Mouse (Mus musculus): ENCODE results near the gene Tcf3. TPM values are rescaled to one million over a fixed set of nuclear protein-coding genes. Genes with fewer than 3 reads are reported as not detected.

Gene Tcf3
- polyA plus RNA-seq, 1 experiment from 2014 or later: 183 TPM

- Histone ChIP-seq H3K4me1 (peaks cover 6% of the 10 kb centered on the region; the same call in 1 of the 2 replicates), H3K4me2 (no peak overlapping the region), H3K9ac (no peak overlapping the region), H3K36me3 (no peaks in the 10 kb centered on the region), H3K9me3 (no peaks in the 10 kb centered on the region), H3K4me3 (no peak overlapping the region), H3K27ac (no peak overlapping the region), H3K27me3 (peaks cover 16% of the 10 kb centered on the region; the same call in 1 of the 2 replicates)
- no peak for ATAC-seq (ENCODE audit: insufficient number of reproducible peaks, insufficient read depth, low FRiP score, low TSS enrichment, low read depth)
- 78% methylated on average over 5 of the region's 5 CpGs for WGBS
Measured at GRCm38 (mm10) chr10:80454781-80455180, 21.3 kb upstream of the Tcf3 start.

- WGBS: 78% methylated on average over 10 of the region's 10 CpGs
- peaks cover 22% of the 10 kb centered on the region for H3K27me3 ChIP-seq
- no peak overlapping the region for H3K9ac ChIP-seq
Measured at GRCm38 (mm10) chr10:80453601-80454000, 20.2 kb upstream of the Tcf3 start.

GRCm38 (mm10) chr10:80450599-80450998 lies 17.2 kb upstream of the Tcf3 start:
- no peak overlapping the region for H3K27ac ChIP-seq
- H3K27me3 ChIP-seq: peaks cover 49% of the 10 kb centered on the region
- H3K4me1 ChIP-seq: peaks cover 10% of the 10 kb centered on the region; the same call in 1 of the 2 replicates
- no peak overlapping the region for H3K4me2 ChIP-seq
- no peaks in the 10 kb centered on the region for H3K9me3 ChIP-seq
- WGBS: 10% methylated on average over 6 of the region's 6 CpGs
- no peak for ATAC-seq (ENCODE audit: insufficient number of reproducible peaks, insufficient read depth, low FRiP score, low TSS enrichment, low read depth)
- H3K4me3 ChIP-seq: no peak overlapping the region
- no peak overlapping the region for H3K9ac ChIP-seq
- H3K36me3 ChIP-seq: no peaks in the 10 kb centered on the region

More at GRCm38 (mm10) chr10:80453601-80454000, 20.2 kb upstream of the Tcf3 start:
- no peak for ATAC-seq (ENCODE audit: insufficient number of reproducible peaks, insufficient read depth, low FRiP score, low TSS enrichment, low read depth)
- Histone ChIP-seq H3K4me3 (no peak overlapping the region), H3K9me3 (no peaks in the 10 kb centered on the region), H3K27ac (no peak overlapping the region), H3K36me3 (no peaks in the 10 kb centered on the region), H3K4me2 (no peak overlapping the region), H3K4me1 (peaks cover 6% of the 10 kb centered on the region; the same call in 1 of the 2 replicates)

GRCm38 (mm10) chr10:80445898-80446601 lies 12.6 kb upstream of the Tcf3 start:
- H3K4me2 ChIP-seq: peak overlapping the region; percentile 26; the same call in 1 of the 2 replicates
- 7% methylated on average over 26 of the region's 26 CpGs for WGBS

GRCm38 (mm10) chr10:80445052-80445451 lies 11.6 kb upstream of the Tcf3 start:
- H3K4me1 ChIP-seq: peaks cover 10% of the 10 kb centered on the region
- no peak overlapping the region for H3K27ac ChIP-seq
- no peak overlapping the region for H3K4me3 ChIP-seq
- 55% methylated on average over 1 of the region's 1 CpGs for WGBS
- H3K4me2 ChIP-seq: no peak overlapping the region
- H3K9ac ChIP-seq: peak overlapping the region; percentile 40; the same call in 1 of the 2 replicates
- H3K9me3 ChIP-seq: no peaks in the 10 kb centered on the region
- peaks cover 47% of the 10 kb centered on the region for H3K27me3 ChIP-seq
- ATAC-seq (ENCODE audit: insufficient number of reproducible peaks, insufficient read depth, low FRiP score, low TSS enrichment, low read depth): no peak
- H3K36me3 ChIP-seq: no peaks in the 10 kb centered on the region

More at GRCm38 (mm10) chr10:80445898-80446601, 12.6 kb upstream of the Tcf3 start:
- Histone ChIP-seq H3K36me3 (no peaks in the 10 kb centered on the region), H3K4me1 (peaks cover 16% of the 10 kb centered on the region), H3K9me3 (no peaks in the 10 kb centered on the region), H3K27ac (no peak overlapping the region), H3K27me3 (peaks cover 53% of the 10 kb centered on the region), H3K4me3 (no peak overlapping the region), H3K9ac (0 out of 2 replicates have a peak overlapping the region, but pooled peaks have one; percentile 17)
- peak; percentile 38; the same call in 1 of the 2 replicates for ATAC-seq (ENCODE audit: insufficient number of reproducible peaks, insufficient read depth, low FRiP score, low TSS enrichment, low read depth)

GRCm38 (mm10) chr10:80444339-80445045 lies 11.0 kb upstream of the Tcf3 start:
- no peak overlapping the region for H3K4me2 ChIP-seq
- H3K9ac ChIP-seq: 0 out of 2 replicates have a peak overlapping the region, but pooled peaks have one; percentile 55
- 52% methylated on average over 5 of the region's 5 CpGs for WGBS
- no peak overlapping the region for H3K27ac ChIP-seq
- no peaks in the 10 kb centered on the region for H3K9me3 ChIP-seq
- peaks cover 10% of the 10 kb centered on the region for H3K4me1 ChIP-seq
- H3K36me3 ChIP-seq: no peaks in the 10 kb centered on the region
- ATAC-seq (ENCODE audit: insufficient number of reproducible peaks, insufficient read depth, low FRiP score, low TSS enrichment, low read depth): no peak
- peaks cover 47% of the 10 kb centered on the region for H3K27me3 ChIP-seq
- no peak overlapping the region for H3K4me3 ChIP-seq

GRCm38 (mm10) chr10:80443575-80444278 lies 10.3 kb upstream of the Tcf3 start:
- Histone ChIP-seq H3K4me1 (peaks cover 10% of the 10 kb centered on the region), H3K27ac (no peak overlapping the region), H3K4me2 (no peak overlapping the region), H3K9ac (no peak overlapping the region), H3K9me3 (no peaks in the 10 kb centered on the region), H3K27me3 (peaks cover 42% of the 10 kb centered on the region), H3K36me3 (no peaks in the 10 kb centered on the region), H3K4me3 (no peak overlapping the region)
- 73% methylated on average over 8 of the region's 8 CpGs for WGBS
- ATAC-seq (ENCODE audit: insufficient number of reproducible peaks, insufficient read depth, low FRiP score, low TSS enrichment, low read depth): no peak

GRCm38 (mm10) chr10:80442989-80443388 lies 9.5 kb upstream of the Tcf3 start:
- peaks cover 10% of the 10 kb centered on the region for H3K4me1 ChIP-seq
- no peak for ATAC-seq (ENCODE audit: insufficient number of reproducible peaks, insufficient read depth, low FRiP score, low TSS enrichment, low read depth)
- peaks cover 37% of the 10 kb centered on the region for H3K27me3 ChIP-seq
- H3K36me3 ChIP-seq: no peaks in the 10 kb centered on the region
- H3K4me2 ChIP-seq: no peak overlapping the region
- no peak overlapping the region for H3K4me3 ChIP-seq
- no peak overlapping the region for H3K9ac ChIP-seq
- H3K9me3 ChIP-seq: no peaks in the 10 kb centered on the region
- H3K27ac ChIP-seq: no peak overlapping the region
- WGBS: 47% methylated on average over 2 of the region's 2 CpGs

- no peak overlapping the region for H3K9ac ChIP-seq
- H3K27me3 ChIP-seq: peaks cover 25% of the 10 kb centered on the region
- H3K9me3 ChIP-seq: no peaks in the 10 kb centered on the region
- H3K4me3 ChIP-seq: no peak overlapping the region
- H3K4me2 ChIP-seq: no peak overlapping the region
- no peaks in the 10 kb centered on the region for H3K36me3 ChIP-seq
- WGBS: 58% methylated on average over 8 of the region's 8 CpGs
- ATAC-seq (ENCODE audit: insufficient number of reproducible peaks, insufficient read depth, low FRiP score, low TSS enrichment, low read depth): no peak
- peaks cover 10% of the 10 kb centered on the region for H3K4me1 ChIP-seq
- no peak overlapping the region for H3K27ac ChIP-seq
Measured at GRCm38 (mm10) chr10:80441598-80441997, 8.2 kb upstream of the Tcf3 start.

GRCm38 (mm10) chr10:80440031-80440430 lies 6.6 kb upstream of the Tcf3 start:
- no peaks in the 10 kb centered on the region for H3K9me3 ChIP-seq
- no peaks in the 10 kb centered on the region for H3K36me3 ChIP-seq
- no peak overlapping the region for H3K27ac ChIP-seq
- H3K4me2 ChIP-seq: no peak overlapping the region
- peaks cover 15% of the 10 kb centered on the region for H3K27me3 ChIP-seq
- no peak for ATAC-seq (ENCODE audit: insufficient number of reproducible peaks, insufficient read depth, low FRiP score, low TSS enrichment, low read depth)
- H3K9ac ChIP-seq: no peak overlapping the region
- no peak overlapping the region for H3K4me3 ChIP-seq
- H3K4me1 ChIP-seq: peaks cover 17% of the 10 kb centered on the region

GRCm38 (mm10) chr10:80437973-80438372 lies 4.5 kb upstream of the Tcf3 start:
- Histone ChIP-seq H3K4me2 (no peak overlapping the region), H3K9me3 (no peaks in the 10 kb centered on the region), H3K27ac (no peak overlapping the region), H3K4me1 (peaks cover 11% of the 10 kb centered on the region), H3K36me3 (no peaks in the 10 kb centered on the region), H3K9ac (no peak overlapping the region), H3K27me3 (peaks cover 6% of the 10 kb centered on the region; the same call in 1 of the 2 replicates), H3K4me3 (no peak overlapping the region)
- 53% methylated on average over 4 of the region's 4 CpGs for WGBS
- no peak for ATAC-seq (ENCODE audit: insufficient number of reproducible peaks, insufficient read depth, low FRiP score, low TSS enrichment, low read depth)

All from embryonic facial prominence, embryonic 13.5 days (tissue).